In the genomic region with DNA sequence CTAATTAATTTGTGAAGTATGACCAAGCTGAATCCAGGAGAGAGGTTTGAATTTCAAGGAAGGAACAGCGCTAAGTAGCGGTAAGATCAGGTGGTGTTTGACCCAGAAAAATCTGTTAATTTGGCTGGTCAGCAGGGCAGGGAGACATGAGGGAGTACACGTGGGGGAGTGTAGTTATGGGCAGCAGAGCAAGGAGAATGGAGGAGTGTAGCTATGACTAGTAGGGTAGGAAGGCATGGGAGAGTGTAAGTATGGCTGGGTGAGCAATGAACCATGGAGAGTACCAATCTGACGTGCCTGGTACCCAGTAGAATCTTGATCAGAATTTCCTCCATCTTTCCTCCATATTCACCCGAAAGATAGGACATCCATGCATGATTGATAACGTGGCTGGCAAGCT, we compare ENCODE assay signal across 25 mouse cellular contexts.
A peak's percentile ranks its signal among the peaks of the same experiment; 100 is the strongest.
DNase-seq lines count a peak whose midpoint lies in the region; ATAC-seq lines count a peak whose summit lies in the region.
"Had no signal": no experiment of that assay in that cellular context is flagged by ENCODE, and none has a peak within 500 bp of the region (broad histone marks: within the 10 kb centered on the region; RNA-seq: fewer than 3 reads in every experiment).

No protein-coding gene starts in this region.

- peak; percentile 12 to 23 for DNase-seq in cerebellum, postnatal 10 days
- DNase-seq in cerebellum, postnatal 25 days = no peak
- DNase-seq in hindbrain, embryonic 10.5 days (ENCODE audit: low spot score) = no peak
- DNase-seq in Muller cell, postnatal 12 days (ENCODE audit: inconsistent ontology term) = no peak
- DNase-seq: adrenal gland, postnatal 10 days; cerebellum, postnatal 36 days; embryo, embryonic 11 days; gastrocnemius, postnatal 10 days; kidney, postnatal 25 days; lung, adult 2 months; lung, postnatal 14 days; right cerebral cortex, adult 18-20 months; right cerebral cortex, postnatal 4 days; thymus, postnatal 14 days had no signal

- H3K9ac ChIP-seq in hindbrain, embryonic 13.5 days = no peak overlapping the region
- no peak overlapping the region for H3K9ac ChIP-seq in forebrain, embryonic 15.5 days (replicated peaks)
- H3K9ac ChIP-seq: embryonic facial prominence, embryonic 15.5 days; intestine, embryonic 15.5 days; limb, embryonic 12.5 days; neural tube, embryonic 15.5 days had no signal

- H3K4me1 ChIP-seq in hindbrain, embryonic 13.5 days (replicated peaks) = peaks cover 18% of the 10 kb centered on the region
- peaks cover 16% of the 10 kb centered on the region; the same call in 1 of the 2 replicates for H3K4me1 ChIP-seq in hindbrain, embryonic 10.5 days (replicated peaks)
- no peaks in the 10 kb centered on the region for H3K4me1 ChIP-seq in megakaryocyte, embryonic 14.5 days
- H3K4me1 ChIP-seq in forebrain, embryonic 15.5 days = peaks cover 13% of the 10 kb centered on the region; the same call in 1 of the 2 replicates
- H3K4me1 ChIP-seq: embryonic facial prominence, embryonic 15.5 days; intestine, embryonic 15.5 days; limb, embryonic 12.5 days had no signal

- no peaks in the 10 kb centered on the region for H3K9me3 ChIP-seq in hindbrain, embryonic 13.5 days
- no peaks in the 10 kb centered on the region for H3K9me3 ChIP-seq in hindbrain, embryonic 10.5 days
- peaks cover 30% of the 10 kb centered on the region for H3K9me3 ChIP-seq in megakaryocyte, embryonic 14.5 days
- H3K9me3 ChIP-seq in forebrain, embryonic 15.5 days = no peaks in the 10 kb centered on the region
- H3K9me3 ChIP-seq: embryonic facial prominence, embryonic 15.5 days; intestine, embryonic 15.5 days; limb, embryonic 12.5 days; neural tube, embryonic 15.5 days had no signal

- ATAC-seq in hindbrain, embryonic 13.5 days (ENCODE audit: low FRiP score) = peak; percentile 62; the same call in 1 of the 2 replicates
- ATAC-seq in megakaryocyte, adult 5-6 weeks (ENCODE audit: poor library complexity, severe bottlenecking) = no peak
- peak; percentile 36; the same call in 1 of the 2 replicates for ATAC-seq in forebrain, embryonic 15.5 days (replicated peaks)
- ATAC-seq: intestine, embryonic 15.5 days had no signal

- H3K27me3 ChIP-seq in hindbrain, embryonic 13.5 days = 0 out of 2 replicates have a peak, but pooled peaks cover 3% of the 10 kb centered on the region
- H3K27me3 ChIP-seq in hindbrain, embryonic 10.5 days (ENCODE audit: insufficient read depth, poor library complexity, severe bottlenecking) = no peaks in the 10 kb centered on the region
- H3K27me3 ChIP-seq in megakaryocyte, embryonic 14.5 days (replicated peaks) = no peaks in the 10 kb centered on the region
- H3K27me3 ChIP-seq in forebrain, embryonic 15.5 days = no peaks in the 10 kb centered on the region
- H3K27me3 ChIP-seq: embryonic facial prominence, embryonic 15.5 days; intestine, embryonic 15.5 days; limb, embryonic 12.5 days; neural tube, embryonic 15.5 days had no signal

- H3K4me2 ChIP-seq in hindbrain, embryonic 13.5 days = no peak overlapping the region
- H3K4me2 ChIP-seq in forebrain, embryonic 15.5 days (replicated peaks) = no peak overlapping the region
- H3K4me2 ChIP-seq: embryonic facial prominence, embryonic 15.5 days; heart, embryonic 11.5 days; intestine, embryonic 15.5 days; limb, embryonic 12.5 days; liver, embryonic 11.5 days; neural tube, embryonic 15.5 days had no signal

- 69% methylated on average over 6 of the region's 6 CpGs for WGBS in hindbrain, embryonic 13.5 days
- WGBS in hindbrain, embryonic 10.5 days = 84% methylated on average over 6 of the region's 6 CpGs
- 73% methylated on average over 6 of the region's 6 CpGs for WGBS in forebrain, embryonic 15.5 days

- no peak overlapping the region for H3K4me3 ChIP-seq in hindbrain, embryonic 13.5 days
- H3K4me3 ChIP-seq in hindbrain, embryonic 10.5 days = no peak overlapping the region
- peak overlapping the region; percentile 66 for H3K4me3 ChIP-seq in megakaryocyte, embryonic 14.5 days (replicated peaks)
- no peak overlapping the region for H3K4me3 ChIP-seq in forebrain, embryonic 15.5 days
- H3K4me3 ChIP-seq: embryonic facial prominence, embryonic 15.5 days; intestine, embryonic 15.5 days; limb, embryonic 12.5 days; myocyte; neural tube, embryonic 15.5 days had no signal

- no peak overlapping the region for H3K27ac ChIP-seq in hindbrain, embryonic 13.5 days
- H3K27ac ChIP-seq in hindbrain, embryonic 10.5 days = no peak overlapping the region
- H3K27ac ChIP-seq in forebrain, embryonic 15.5 days (replicated peaks) = 0 out of 2 replicates have a peak overlapping the region, but pooled peaks have one; percentile 36
- H3K27ac ChIP-seq: embryonic facial prominence, embryonic 15.5 days; intestine, embryonic 15.5 days; limb, embryonic 12.5 days; neural tube, embryonic 15.5 days had no signal

- H3K36me3 ChIP-seq in hindbrain, embryonic 13.5 days = no peaks in the 10 kb centered on the region
- H3K36me3 ChIP-seq in hindbrain, embryonic 10.5 days = no peaks in the 10 kb centered on the region
- no peaks in the 10 kb centered on the region for H3K36me3 ChIP-seq in megakaryocyte, embryonic 14.5 days (replicated peaks; ENCODE audit: low read length)
- H3K36me3 ChIP-seq in forebrain, embryonic 15.5 days = no peaks in the 10 kb centered on the region
- H3K36me3 ChIP-seq: embryonic facial prominence, embryonic 15.5 days; intestine, embryonic 15.5 days; limb, embryonic 12.5 days; neural tube, embryonic 15.5 days had no signal

Comparison
In these comparisons a context has a peak if more than half of its experiments do, and no peak if none do; other contexts are left out.
1. DNase-seq: peak in cerebellum, postnatal 10 days (2 of 2); none in cerebellum, postnatal 25 days (0 of 2), hindbrain, embryonic 10.5 days (single experiment) and Muller cell, postnatal 12 days (single experiment).